Mouse (Mus musculus) thymus, postnatal 0 days (tissue): ENCODE measurements at regions not wholly inside any gene's neighbourhood (a gene's known extent, or its start where the extent isn't known, plus 50 kb on each side); places are given as distances from the start of the nearest gene placed in this dataset.

Source experiments
- DNase-seq: peaks from one replicate; pipeline ENCODE4 v3.0.0-alpha.2; 2015; ENCODE audit warnings: low spot score

GRCm38 (mm10) chr10:36158061-36158691 lies 348.4 kb upstream of the Hs3st5 start:
- peak; percentile 69 for DNase-seq
